Mouse (Mus musculus): ENCODE results near the gene Nasp. TPM values are rescaled to one million over a fixed set of nuclear protein-coding genes. Genes with fewer than 3 reads are reported as not detected.

The Nasp gene
- total and polyA plus RNA-seq, 2 experiments from 2014 or later: 51.6 to 76.3 TPM

GRCm38 (mm10) chr4:116627359-116627716, 403 bp downstream of the Nasp start:
- Histone ChIP-seq H3K27ac (ENCODE audit: low read depth, low read length) (peak overlapping the region; percentile 97), H3K36me3 (ENCODE audit: insufficient read depth, low read length) (no peaks in the 10 kb centered on the region), H3K4me3 (ENCODE audit: low read depth, low read length) (peak overlapping the region; percentile 97), H3K9me3 (ENCODE audit: low read length) (no peaks in the 10 kb centered on the region), H3K4me2 (ENCODE audit: low read depth, low read length, poor library complexity, severe bottlenecking) (peak overlapping the region; percentile 75), H3K4me1 (ENCODE audit: insufficient read depth, low read length) (0 out of 2 replicates have a peak, but pooled peaks cover 3% of the 10 kb centered on the region), H3K27me3 (ENCODE audit: insufficient read depth, low read length) (no peaks in the 10 kb centered on the region), H3K9ac (replicated peaks; ENCODE audit: low read length, poor library complexity, severe bottlenecking) (peak overlapping the region; percentile 90)
- DNase-seq (ENCODE audit: low spot score): peak; percentile 94
- 0% methylated on average over 13 of the region's 13 CpGs for WGBS
- no peak for TF ChIP-seq CTCF (IDR thresholded peaks at IDR 0.05)
- ATAC-seq (ENCODE audit: low FRiP score): peak; percentile 96

GRCm38 (mm10) chr4:116626658-116627358, 933 bp downstream of the Nasp start:
- ATAC-seq (ENCODE audit: low FRiP score) (peak; percentile 78), DNase-seq (ENCODE audit: low spot score) (peak; percentile 92)
- Histone ChIP-seq H3K27me3 (ENCODE audit: insufficient read depth, low read length) (no peaks in the 10 kb centered on the region), H3K27ac (ENCODE audit: low read depth, low read length) (peak overlapping the region; percentile 97), H3K36me3 (ENCODE audit: insufficient read depth, low read length) (no peaks in the 10 kb centered on the region), H3K4me1 (ENCODE audit: insufficient read depth, low read length) (0 out of 2 replicates have a peak, but pooled peaks cover 3% of the 10 kb centered on the region), H3K4me3 (ENCODE audit: low read depth, low read length) (peak overlapping the region; percentile 97), H3K9me3 (ENCODE audit: low read length) (no peaks in the 10 kb centered on the region), H3K9ac (replicated peaks; ENCODE audit: low read length, poor library complexity, severe bottlenecking) (peak overlapping the region; percentile 90), H3K4me2 (ENCODE audit: low read depth, low read length, poor library complexity, severe bottlenecking) (peak overlapping the region; percentile 75)
- WGBS: under 1% methylated on average over 49 of the region's 53 CpGs
- TF ChIP-seq CTCF (IDR thresholded peaks at IDR 0.05): peak; percentile 33

DNA sequence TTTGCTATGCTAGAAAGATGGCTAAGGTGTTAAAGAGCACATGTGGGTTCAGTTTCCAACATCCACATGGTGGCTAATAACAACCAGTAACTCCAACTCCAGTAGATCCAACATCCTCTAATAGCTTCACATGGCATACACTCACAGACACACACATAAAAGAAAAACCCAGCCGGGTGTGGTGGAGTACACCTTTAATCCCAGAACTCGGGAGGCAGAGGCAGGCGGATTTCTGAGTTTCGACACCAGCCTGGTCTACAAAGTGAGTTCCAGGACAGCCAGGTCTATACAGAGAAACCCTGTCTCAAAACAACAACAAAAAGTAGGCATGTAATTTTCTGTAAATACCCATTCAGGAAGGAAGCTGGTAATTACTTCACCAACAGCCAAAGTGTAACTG, 2.9 kb downstream of the Nasp start:
- H3K9ac ChIP-seq (replicated peaks; ENCODE audit: low read length, poor library complexity, severe bottlenecking): no peak overlapping the region
- no peak overlapping the region for H3K27ac ChIP-seq (ENCODE audit: low read depth, low read length)
- H3K9me3 ChIP-seq (ENCODE audit: low read length): no peaks in the 10 kb centered on the region
- no peak overlapping the region for H3K4me2 ChIP-seq (ENCODE audit: low read depth, low read length, poor library complexity, severe bottlenecking)
- H3K27me3 ChIP-seq (ENCODE audit: insufficient read depth, low read length): no peaks in the 10 kb centered on the region
- no peak for TF ChIP-seq CTCF (IDR thresholded peaks at IDR 0.05)
- 0 out of 2 replicates have a peak, but pooled peaks cover 3% of the 10 kb centered on the region for H3K36me3 ChIP-seq (ENCODE audit: insufficient read depth, low read length)
- DNase-seq (ENCODE audit: low spot score) (no peak), ATAC-seq (ENCODE audit: low FRiP score) (no peak)
- 0 out of 2 replicates have a peak, but pooled peaks cover 3% of the 10 kb centered on the region for H3K4me1 ChIP-seq (ENCODE audit: insufficient read depth, low read length)
- H3K4me3 ChIP-seq (ENCODE audit: low read depth, low read length): no peak overlapping the region
- 95% methylated on average over 4 of the region's 4 CpGs for WGBS

- H3K9ac ChIP-seq (replicated peaks; ENCODE audit: low read length, poor library complexity, severe bottlenecking): no peak overlapping the region
- no peak overlapping the region for H3K4me2 ChIP-seq (ENCODE audit: low read depth, low read length, poor library complexity, severe bottlenecking)
- TF ChIP-seq CTCF (IDR thresholded peaks at IDR 0.05): no peak
- H3K4me1 ChIP-seq (ENCODE audit: insufficient read depth, low read length): no peaks in the 10 kb centered on the region
- WGBS: 97% methylated on average over 2 of the region's 2 CpGs
- ATAC-seq (ENCODE audit: low FRiP score): no peak
- no peak overlapping the region for H3K27ac ChIP-seq (ENCODE audit: low read depth, low read length)
- H3K27me3 ChIP-seq (ENCODE audit: insufficient read depth, low read length): no peaks in the 10 kb centered on the region
- no peak for DNase-seq (ENCODE audit: low spot score)
- no peak overlapping the region for H3K4me3 ChIP-seq (ENCODE audit: low read depth, low read length)
- H3K36me3 ChIP-seq (ENCODE audit: insufficient read depth, low read length): peaks cover 11% of the 10 kb centered on the region
- H3K9me3 ChIP-seq (ENCODE audit: low read length): no peaks in the 10 kb centered on the region
These were observed 12.5 kb downstream of the Nasp start for GRCm38 (mm10) chr4:116615237-116615636.

DNA sequence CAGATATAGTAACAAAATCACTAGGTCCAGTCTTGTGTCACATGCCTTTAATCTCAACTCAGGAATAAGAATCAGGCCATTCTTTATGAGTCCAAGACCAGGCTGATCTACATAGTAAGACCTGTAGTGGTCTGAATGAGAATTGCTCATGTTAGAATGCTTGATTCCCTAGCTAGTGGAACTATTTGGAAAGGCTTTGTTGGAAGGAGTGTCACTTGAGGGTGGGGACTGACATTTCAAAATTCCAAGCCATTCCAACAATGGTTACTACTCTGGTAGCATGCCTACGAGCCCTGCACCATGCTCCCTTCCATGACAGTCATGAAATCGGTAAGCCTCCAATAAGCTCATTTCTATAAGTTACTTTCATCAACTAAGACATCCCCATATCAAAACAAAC, 15.1 kb downstream of the Nasp start:
- no peak overlapping the region for H3K4me2 ChIP-seq (ENCODE audit: low read depth, low read length, poor library complexity, severe bottlenecking)
- no peaks in the 10 kb centered on the region for H3K27me3 ChIP-seq (ENCODE audit: insufficient read depth, low read length)
- H3K4me3 ChIP-seq (ENCODE audit: low read depth, low read length): no peak overlapping the region
- DNase-seq (ENCODE audit: low spot score) (no peak), ATAC-seq (ENCODE audit: low FRiP score) (no peak)
- peaks cover 16% of the 10 kb centered on the region for H3K36me3 ChIP-seq (ENCODE audit: insufficient read depth, low read length)
- no peak for TF ChIP-seq CTCF (IDR thresholded peaks at IDR 0.05)
- H3K27ac ChIP-seq (ENCODE audit: low read depth, low read length): no peak overlapping the region
- WGBS: 91% methylated on average over 2 of the region's 2 CpGs
- H3K4me1 ChIP-seq (ENCODE audit: insufficient read depth, low read length): no peaks in the 10 kb centered on the region
- no peaks in the 10 kb centered on the region for H3K9me3 ChIP-seq (ENCODE audit: low read length)
- no peak overlapping the region for H3K9ac ChIP-seq (replicated peaks; ENCODE audit: low read length, poor library complexity, severe bottlenecking)

Data from midbrain, postnatal 0 days (tissue).